Mouse (Mus musculus) brain, embryonic 14.5 days (tissue): ENCODE results near the gene Lrrc74b.

Source experiments
- CTCF ChIP-seq: fragments of 200-500 bp; IDR thresholded peaks from 2 replicates; pipeline ENCODE4 v1.5.1; 2012; ENCODE audit warnings: inconsistent platforms, mild to moderate bottlenecking, moderate library complexity, borderline replicate concordance; ENCODE audit not compliant: insufficient read depth, insufficient read length; ENCODE audit errors: extremely low read depth
- POLR2A ChIP-seq: fragments of 200-500 bp; IDR thresholded peaks from 2 replicates; pipeline ENCODE4 v1.6.1; 2012; ENCODE audit warnings: mild to moderate bottlenecking, inconsistent platforms, borderline replicate concordance; ENCODE audit not compliant: poor library complexity, insufficient read depth, insufficient read length, severe bottlenecking; ENCODE audit errors: extremely low read depth

DNA sequence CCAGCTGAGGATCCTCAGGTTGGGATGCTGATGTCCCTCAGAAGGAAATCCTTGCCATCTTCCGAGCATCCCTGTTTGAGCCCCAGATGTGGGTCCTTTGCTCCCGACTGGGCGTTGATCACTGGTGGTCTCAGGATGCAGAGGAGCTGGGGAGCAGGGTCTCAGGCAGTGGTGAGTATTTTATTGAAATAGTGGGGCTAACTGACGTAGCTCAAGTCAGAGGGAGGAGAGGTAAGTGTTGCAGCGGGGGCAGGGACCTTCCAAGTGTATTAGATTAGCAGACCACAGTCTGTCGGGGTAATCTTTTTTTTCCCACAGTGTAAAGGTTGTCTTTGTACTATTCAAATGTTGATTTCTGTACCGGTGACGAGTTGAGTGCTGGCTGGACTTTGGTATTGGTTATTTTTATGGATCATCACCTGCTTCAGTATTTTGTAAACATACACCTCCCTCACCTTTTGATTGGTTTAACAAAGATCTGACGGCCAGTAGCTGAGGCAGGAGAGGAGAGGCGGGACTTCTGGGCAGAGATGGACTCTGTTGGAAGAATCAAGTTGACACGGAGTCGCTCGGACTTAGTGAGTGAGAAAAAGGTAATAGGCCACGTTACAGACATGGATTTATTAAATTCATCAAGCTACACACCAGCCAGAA lies 28.2 kb downstream of the Lrrc74b start:
- no peak for TF ChIP-seq CTCF
- TF ChIP-seq POLR2A, result no peak
